Mouse (Mus musculus) heart, embryonic 14.5 days (tissue): ENCODE measurements around the gene Pygl. TPM values are rescaled to one million over a fixed set of nuclear protein-coding genes. Genes with fewer than 3 reads are reported as not detected.

Experiments used
- ATAC-seq: fragments of 200-750 bp; cut with Nextera tagmentation; 2 replicates; pipeline ENCODE4 v1.8.0; 2017; ENCODE audit warnings: low read depth, moderate TSS enrichment; ENCODE audit not compliant: insufficient number of reproducible peaks, insufficient read depth, low FRiP score
- H3K27ac ChIP-seq, 2 experiments: fragments of 200-500 bp in 1 of 2; fragments of 300-500 bp in 1 of 2; sonication (generic) in 1 of 2; replicated peaks in 1 of 2; 2 replicates each; pipeline ENCODE4 v1.5.1; 2012 to 2014; ENCODE audit warnings: low read depth in 2 of 2, low read length in 2 of 2, control low read depth in 1 of 2, mild to moderate bottlenecking in 1 of 2, mixed read lengths in 1 of 2; ENCODE audit not compliant: control insufficient read depth in 1 of 2, insufficient read depth in 1 of 2
- H3K27me3 ChIP-seq: fragments of 300-500 bp; sonication (generic); 2 replicates; pipeline ENCODE4 v1.6.1; 2014; ENCODE audit warnings: mild to moderate bottlenecking, low read length, control low read depth; ENCODE audit not compliant: control insufficient read depth, insufficient read depth
- H3K36me3 ChIP-seq: fragments of 300-500 bp; sonication (generic); 2 replicates; pipeline ENCODE4 v1.6.1; 2014; ENCODE audit warnings: mild to moderate bottlenecking, control low read depth, low read length, mixed read lengths; ENCODE audit not compliant: control insufficient read depth, insufficient read depth
- H3K4me1 ChIP-seq, 2 experiments: fragments of 200-500 bp in 1 of 2; fragments of 300-500 bp in 1 of 2; sonication (generic) in 1 of 2; 2 replicates each; pipeline ENCODE4 v1.6.1; 2012 to 2014; ENCODE audit warnings: low read length in 2 of 2, control low read depth in 1 of 2, mixed read lengths in 1 of 2; ENCODE audit not compliant: control insufficient read depth in 2 of 2, insufficient read depth in 2 of 2
- H3K4me2 ChIP-seq: fragments of 300-500 bp; sonication (generic); 2 replicates; pipeline ENCODE4 v1.6.1; 2014; ENCODE audit warnings: mild to moderate bottlenecking, low read length
- H3K4me3 ChIP-seq, 2 experiments: fragments of 200-500 bp in 1 of 2; fragments of 300-500 bp in 1 of 2; sonication (generic) in 1 of 2; 2 replicates each; pipeline ENCODE4 v1.5.1; 2012 to 2014; ENCODE audit warnings: low read length in 2 of 2, mild to moderate bottlenecking in 2 of 2, control low read depth in 1 of 2, low read depth in 1 of 2, moderate library complexity in 1 of 2; ENCODE audit not compliant: control insufficient read depth in 1 of 2, insufficient read depth in 1 of 2
- H3K9ac ChIP-seq: fragments of 300-500 bp; sonication (generic); 2 replicates; pipeline ENCODE4 v1.6.1; 2014; ENCODE audit warnings: mild to moderate bottlenecking, low read length
- H3K9me3 ChIP-seq: fragments of 300-500 bp; sonication (generic); 2 replicates; pipeline ENCODE4 v1.6.1; 2016; ENCODE audit warnings: low read length, control low read depth; ENCODE audit not compliant: control insufficient read depth
- WGBS: fragments of 180-500 bp; shearing (Covaris S2); extraction: QIAGEN DNeasy Blood & Tissue Kit; methylation state at CpG from one replicate; pipeline ENCODE4 v1.1.7; 2014; 5-methylcytosine and 5-hydroxymethylcytosine counted together
- polyA plus RNA-seq: library from polyadenylated mRNA; unstranded; fragments of >200 nt; fragmentation: Nextera tagmentation; extraction: Ambion mirVana; gene quantifications from 2 replicates; pipeline ENCODE4 v1.2.1, GENCODE M21; 2014

Pygl gene
- polyA plus RNA-seq, 1 experiment from 2014 or later = 41.4 TPM

GRCm38 (mm10) chr12:70238604-70239003 lies 7.3 kb upstream of the Pygl start:
- Histone ChIP-seq H3K27ac (no peak overlapping the region), H3K4me3 (no peak overlapping the region), H3K4me1 (peaks cover 4 to 8% of the 10 kb centered on the region in 2 experiments; a peak in 2 of 4 replicates), H3K4me2 (no peak overlapping the region), H3K9me3 (no peaks in the 10 kb centered on the region), H3K27me3 (no peaks in the 10 kb centered on the region), H3K36me3 (no peaks in the 10 kb centered on the region), H3K9ac (no peak overlapping the region)
- 69% methylated on average over 8 of the region's 8 CpGs for WGBS
- ATAC-seq = no peak

GRCm38 (mm10) chr12:70234938-70235484 lies 3.7 kb upstream of the Pygl start:
- H3K9ac ChIP-seq = peak overlapping the region; percentile 72
- H3K9me3 ChIP-seq = no peaks in the 10 kb centered on the region
- ATAC-seq = no peak; the same call in 1 of the 2 replicates
- peak overlapping the region in 1 of 2 experiments; percentile 6; a peak in 1 of 4 replicates for H3K27ac ChIP-seq
- no peaks in the 10 kb centered on the region for H3K36me3 ChIP-seq
- peaks cover 13 to 16% of the 10 kb centered on the region in 2 experiments for H3K4me1 ChIP-seq
- WGBS = 11% methylated on average over 13 of the region's 13 CpGs
- peak overlapping the region; percentile 39 to 56 for H3K4me3 ChIP-seq
- no peaks in the 10 kb centered on the region for H3K27me3 ChIP-seq
- H3K4me2 ChIP-seq = peak overlapping the region; percentile 67

GRCm38 (mm10) chr12:70234411-70234810 lies 3.1 kb upstream of the Pygl start:
- H3K4me1 ChIP-seq = peaks cover 13 to 16% of the 10 kb centered on the region in 2 experiments
- peak overlapping the region; percentile 67; the same call in 1 of the 2 replicates for H3K4me2 ChIP-seq
- H3K36me3 ChIP-seq = no peaks in the 10 kb centered on the region
- H3K9ac ChIP-seq = no peak overlapping the region; the same call in 1 of the 2 replicates
- no peak for ATAC-seq
- 17% methylated on average over 6 of the region's 6 CpGs for WGBS
- H3K9me3 ChIP-seq = no peaks in the 10 kb centered on the region
- H3K27me3 ChIP-seq = no peaks in the 10 kb centered on the region
- no peak overlapping the region for H3K27ac ChIP-seq
- no peak overlapping the region for H3K4me3 ChIP-seq

DNA sequence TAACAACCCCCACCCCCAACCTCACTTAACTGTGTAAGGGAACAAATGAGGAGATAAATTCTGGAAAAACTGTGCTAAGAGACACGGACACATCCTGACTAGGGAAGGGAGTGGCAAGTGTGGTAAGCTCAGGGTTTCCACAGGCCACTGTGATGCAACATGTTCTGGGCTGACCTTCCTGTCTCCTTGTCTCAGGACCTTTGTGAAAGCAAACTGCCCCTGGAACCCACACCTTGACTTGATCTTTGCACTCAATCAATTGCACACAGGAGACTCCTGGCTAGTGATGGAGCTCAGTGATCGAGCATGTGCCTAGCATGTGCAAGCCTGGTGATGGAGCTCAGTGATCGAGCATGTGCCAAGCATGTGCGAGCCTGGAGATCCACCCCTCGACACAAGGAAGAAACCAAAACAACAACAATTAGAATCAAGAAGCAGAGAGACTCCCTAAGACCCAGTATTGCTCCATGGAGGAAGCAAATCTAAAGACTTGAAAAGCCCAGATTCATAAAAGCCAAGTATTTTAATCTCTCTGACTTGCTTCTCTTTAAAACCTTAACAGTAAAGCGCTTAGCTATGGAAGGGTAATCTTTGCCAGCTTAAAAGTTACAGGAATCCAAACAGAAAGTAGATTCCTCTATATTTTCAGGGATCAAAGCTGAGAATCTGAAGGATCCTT lies 2.5 kb upstream of the Pygl start:
- Histone ChIP-seq H3K36me3 (no peaks in the 10 kb centered on the region), H3K27me3 (no peaks in the 10 kb centered on the region), H3K4me3 (no peak overlapping the region), H3K4me2 (no peak overlapping the region), H3K9me3 (no peaks in the 10 kb centered on the region), H3K9ac (no peak overlapping the region; the same call in 1 of the 2 replicates), H3K4me1 (peaks cover 13 to 16% of the 10 kb centered on the region in 2 experiments), H3K27ac (no peak overlapping the region)
- WGBS = 81% methylated on average over 6 of the region's 6 CpGs
- no peak for ATAC-seq

GRCm38 (mm10) chr12:70232020-70232544 lies 794 bp upstream of the Pygl start:
- Histone ChIP-seq H3K36me3 (no peaks in the 10 kb centered on the region), H3K9me3 (no peaks in the 10 kb centered on the region), H3K27ac (no peak overlapping the region), H3K9ac (no peak overlapping the region), H3K4me1 (peaks cover 16 to 17% of the 10 kb centered on the region in 2 experiments), H3K27me3 (no peaks in the 10 kb centered on the region), H3K4me2 (no peak overlapping the region), H3K4me3 (no peak overlapping the region)
- WGBS = 33% methylated on average over 5 of the region's 5 CpGs
- ATAC-seq = no peak

DNA sequence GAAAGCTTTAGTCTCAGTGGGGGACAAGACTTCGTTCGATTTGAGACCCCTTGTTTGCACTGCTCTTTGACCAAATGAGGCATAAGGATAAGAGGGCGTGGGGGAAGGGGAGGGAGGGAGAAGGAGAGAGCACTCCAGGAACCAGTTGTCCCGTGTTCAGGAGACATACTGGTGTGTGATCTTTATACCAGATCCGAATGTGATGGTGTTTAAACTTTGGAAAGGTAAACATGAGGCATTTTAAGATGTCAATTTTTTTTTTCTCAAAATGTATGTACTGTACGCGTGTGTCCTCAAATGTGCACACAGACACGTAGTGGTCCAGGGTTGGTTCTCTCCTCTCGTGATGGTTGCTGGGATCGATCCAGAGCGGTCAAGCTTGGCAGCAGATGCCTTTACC lies 3.1 kb downstream of the Pygl start:
- WGBS = 66% methylated on average over 11 of the region's 11 CpGs
- Histone ChIP-seq H3K27ac (peak overlapping the region; percentile 50 to 80), H3K36me3 (no peaks in the 10 kb centered on the region), H3K4me1 (peaks cover 19 to 24% of the 10 kb centered on the region in 2 experiments), H3K9me3 (no peaks in the 10 kb centered on the region), H3K4me3 (peak overlapping the region; percentile 60 to 63), H3K9ac (peak overlapping the region; percentile 82), H3K27me3 (no peaks in the 10 kb centered on the region), H3K4me2 (peak overlapping the region; percentile 90)
- ATAC-seq = no peak

DNA sequence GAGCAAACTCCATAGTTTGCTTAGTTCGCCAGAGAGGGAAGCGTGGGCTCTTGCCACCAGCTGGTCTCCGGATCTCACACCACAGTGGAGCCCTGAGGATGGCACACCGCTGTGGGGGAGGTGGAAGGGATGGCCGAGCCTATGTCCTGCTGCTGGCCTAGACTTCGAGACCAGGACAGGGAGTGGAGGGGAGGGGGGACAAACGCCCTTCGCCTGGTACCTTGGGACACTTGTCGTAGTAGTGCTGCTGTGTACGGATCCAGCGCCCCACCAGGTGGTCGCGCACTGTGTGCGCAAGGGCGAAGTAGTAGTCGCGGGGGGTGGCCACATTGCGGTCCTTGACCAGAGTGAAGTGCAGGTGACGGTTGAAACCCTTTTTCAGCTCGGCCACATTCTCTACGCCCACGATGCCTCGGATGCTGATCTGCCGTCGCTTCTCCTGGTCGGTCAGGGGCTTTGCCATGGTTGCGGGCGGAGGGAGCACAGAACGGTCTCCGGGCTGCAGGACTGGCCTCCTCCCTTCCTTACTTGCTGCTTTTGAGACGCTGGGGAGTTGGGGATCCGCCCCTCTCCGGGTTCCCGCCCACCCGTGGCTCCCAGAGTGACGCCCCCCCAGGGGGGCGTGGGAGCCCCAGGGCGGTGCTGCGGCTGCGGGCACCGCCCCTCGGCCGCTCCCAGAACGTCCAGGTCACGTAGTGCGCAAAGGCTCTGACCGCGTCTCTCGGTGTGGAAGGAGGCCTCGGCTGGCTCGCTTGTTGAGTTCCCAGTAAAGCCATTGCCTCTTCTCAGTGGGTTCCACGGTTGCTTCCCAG lies 4.0 kb downstream of the Pygl start:
- WGBS = under 1% methylated on average over 52 of the region's 52 CpGs
- peak; percentile 92 for ATAC-seq
- peak overlapping the region; percentile 82 for H3K9ac ChIP-seq
- H3K9me3 ChIP-seq = no peaks in the 10 kb centered on the region
- peaks cover 19 to 24% of the 10 kb centered on the region in 2 experiments for H3K4me1 ChIP-seq
- H3K27me3 ChIP-seq = no peaks in the 10 kb centered on the region
- no peaks in the 10 kb centered on the region for H3K36me3 ChIP-seq
- peak overlapping the region; percentile 60 to 63 for H3K4me3 ChIP-seq
- H3K4me2 ChIP-seq = peak overlapping the region; percentile 90
- peak overlapping the region; percentile 50 to 80 for H3K27ac ChIP-seq
